Mouse (Mus musculus): ENCODE data around the gene Rai1.

DNA sequence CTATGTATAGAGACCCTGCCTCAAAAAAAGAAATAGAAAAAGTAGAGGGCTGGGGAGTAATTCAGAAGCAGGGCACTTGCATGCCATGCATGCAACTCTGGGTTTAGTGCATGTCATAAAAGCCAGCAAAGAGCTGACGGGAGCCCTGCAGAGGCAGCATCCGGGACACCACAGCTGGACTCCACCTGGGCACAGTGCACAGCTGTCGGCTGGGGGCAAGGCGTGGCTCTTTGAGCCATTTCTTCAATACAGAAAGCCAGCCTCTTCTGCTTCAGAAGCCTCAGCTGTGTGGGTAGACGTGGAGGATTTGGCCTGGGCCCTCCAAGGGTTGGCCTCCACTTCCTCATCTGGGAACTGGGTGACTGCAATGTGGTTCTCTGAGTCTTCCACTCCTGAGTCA lies 130.5 kb downstream of the Rai1 start:
- TF ChIP-seq GATA1 (IDR thresholded peaks at IDR 0.05; ENCODE audit: borderline replicate concordance, low read length), result no peak
- TF ChIP-seq FLI1 (IDR thresholded peaks at IDR 0.05; ENCODE audit: low read length), result no peak

Measured in megakaryocyte, embryonic 14.5 days (primary cell).